Mouse (Mus musculus) spleen, adult 2 months (tissue): ENCODE data around the gene 1700001O22Rik.

Source experiments
- CTCF ChIP-seq: fragments of 200-500 bp; IDR thresholded peaks from 2 replicates; pipeline ENCODE4 v1.5.1; 2011; ENCODE audit warnings: mild to moderate bottlenecking, inconsistent platforms; ENCODE audit not compliant: insufficient read depth, insufficient read length, insufficient replicate concordance; ENCODE audit errors: extremely low read depth
- POLR2A ChIP-seq: fragments of 200-500 bp; IDR thresholded peaks from 2 replicates; pipeline ENCODE4 v1.6.1; 2011; ENCODE audit warnings: low read depth, low read length, inconsistent platforms

- TF ChIP-seq POLR2A (no peak), CTCF (no peak)
Measured at GRCm38 (mm10) chr2:30783346-30783745, 20.1 kb downstream of the 1700001O22Rik start.
